Comparison of ENCODE assay signal across 19 mouse cellular contexts in the genomic region with DNA sequence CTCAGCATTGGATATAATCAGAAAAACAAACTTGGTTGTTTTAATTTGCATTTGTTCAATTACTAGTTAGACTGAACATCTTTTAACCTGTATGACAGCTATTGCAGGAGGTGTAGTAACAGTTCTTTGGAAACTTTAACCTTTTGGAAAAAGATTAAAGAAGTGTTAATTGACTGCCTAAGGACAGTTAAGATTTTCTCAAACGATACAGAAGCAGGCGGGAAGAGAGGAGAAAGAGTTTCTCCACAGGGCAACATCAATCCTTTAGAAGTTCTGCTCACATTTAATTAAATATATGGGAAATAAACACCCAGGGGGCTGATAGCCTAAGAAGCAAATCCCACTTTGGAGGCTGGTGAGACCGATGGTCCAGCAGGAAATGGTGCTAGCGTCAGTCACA.
"Had no signal": no experiment of that assay in that cellular context is flagged by ENCODE, and none has a peak within 500 bp of the region (broad histone marks: within the 10 kb centered on the region; RNA-seq: fewer than 3 reads in every experiment).

No protein-coding gene starts in this region.

- H3K9ac ChIP-seq: liver, embryonic 15.5 days; liver, postnatal 0 days; lung, embryonic 15.5 days; midbrain, embryonic 13.5 days; midbrain, embryonic 15.5 days; neural tube, embryonic 12.5 days had no signal

- H3K27ac ChIP-seq: liver, embryonic 15.5 days; lung, embryonic 15.5 days; macrophage; midbrain, embryonic 13.5 days; midbrain, embryonic 15.5 days; neural tube, embryonic 12.5 days had no signal

- H3K4me2 ChIP-seq: liver, embryonic 15.5 days; lung, embryonic 15.5 days; midbrain, embryonic 11.5 days; midbrain, embryonic 13.5 days; midbrain, embryonic 15.5 days; neural tube, embryonic 12.5 days had no signal

- H3K9me3 ChIP-seq: liver, embryonic 15.5 days; lung, embryonic 15.5 days; megakaryocyte, embryonic 14.5 days; midbrain, embryonic 13.5 days; midbrain, embryonic 15.5 days; neural tube, embryonic 12.5 days had no signal

- H3K27me3 ChIP-seq: liver, embryonic 15.5 days; lung, embryonic 15.5 days; megakaryocyte, embryonic 14.5 days; midbrain, embryonic 13.5 days; midbrain, embryonic 15.5 days; neural tube, embryonic 12.5 days had no signal

- DNase-seq: liver, postnatal 0 days; lung, adult 2 months; lung, postnatal 14 days; lung, postnatal 36 days; right cerebral cortex, postnatal 14 days; right cerebral cortex, postnatal 4 days; spleen, adult 18-20 months; thymus, adult 18-20 months; thymus, postnatal 14 days; thymus, postnatal 36 days had no signal

- ATAC-seq: liver, postnatal 0 days; lung, postnatal 0 days; midbrain, embryonic 13.5 days; midbrain, embryonic 15.5 days had no signal

- H3K4me1 ChIP-seq: lung, embryonic 15.5 days; midbrain, embryonic 13.5 days; midbrain, embryonic 15.5 days; neural tube, embryonic 12.5 days had no signal

- H3K4me3 ChIP-seq: liver, embryonic 15.5 days; lung, embryonic 15.5 days; megakaryocyte, embryonic 14.5 days; midbrain, embryonic 13.5 days; midbrain, embryonic 15.5 days; neural tube, embryonic 12.5 days had no signal

- H3K36me3 ChIP-seq: lung, embryonic 15.5 days; midbrain, embryonic 13.5 days; midbrain, embryonic 15.5 days; neural tube, embryonic 12.5 days had no signal
